Mouse (Mus musculus) embryonic fibroblast, embryonic 13.5 days (primary cell): ENCODE results near the gene Palm. TPM values are rescaled to one million over a fixed set of nuclear protein-coding genes. Genes with fewer than 3 reads are reported as not detected.
A peak's percentile ranks its signal among the peaks of the same experiment; 100 is the strongest.

Experiments
- H3K27ac ChIP-seq: 2 replicates; pipeline ENCODE4 v1.5.1; 2012; ENCODE audit warnings: low read length, control low read depth, inconsistent platforms; ENCODE audit not compliant: insufficient read depth
- H3K4me1 ChIP-seq: 2 replicates; pipeline ENCODE4 v1.6.1; 2011; ENCODE audit warnings: low read length; ENCODE audit not compliant: control insufficient read depth, insufficient read depth
- H3K4me3 ChIP-seq: 2 replicates; pipeline ENCODE4 v1.5.1; 2011; ENCODE audit warnings: mild to moderate bottlenecking, control low read depth, low read length; ENCODE audit not compliant: insufficient read depth
- CTCF ChIP-seq: IDR thresholded peaks from 2 replicates; pipeline ENCODE4 v1.5.1; 2011; ENCODE audit warnings: mild to moderate bottlenecking, control low read depth, low read length, moderate library complexity, borderline replicate concordance; ENCODE audit not compliant: insufficient read depth
- POLR2A ChIP-seq: IDR thresholded peaks from 2 replicates; pipeline ENCODE4 v1.6.1; 2011; ENCODE audit warnings: low read depth, mild to moderate bottlenecking, control low read depth, low read length, moderate library complexity
- polyA plus RNA-seq: library from polyadenylated mRNA; stranded (reverse); fragments of >200 nt; gene quantifications from 2 replicates; pipeline ENCODE4 v1.2.4, GENCODE M21; 2011; ENCODE audit warnings: low read depth; ENCODE audit not compliant: missing spikeins, insufficient read length

The Palm gene
- polyA plus RNA-seq, 1 experiment: 54.0 TPM

- H3K4me1 ChIP-seq: no peaks in the 10 kb centered on the region
- H3K4me3 ChIP-seq: no peak overlapping the region
- no peak overlapping the region for H3K27ac ChIP-seq
- TF ChIP-seq POLR2A (no peak), CTCF (no peak)
Observed at GRCm38 (mm10) chr10:79860079-79860911, 66.9 kb downstream of the Palm start.

- H3K4me1 ChIP-seq: no peaks in the 10 kb centered on the region
- TF ChIP-seq POLR2A (no peak), CTCF (no peak)
- no peak overlapping the region for H3K27ac ChIP-seq
- no peak overlapping the region for H3K4me3 ChIP-seq
Observed at GRCm38 (mm10) chr10:79861230-79862048, 68.1 kb downstream of the Palm start.

GRCm38 (mm10) chr10:79862049-79862788 is 68.8 kb downstream of the Palm start:
- Histone ChIP-seq H3K27ac (no peak overlapping the region), H3K4me1 (no peaks in the 10 kb centered on the region), H3K4me3 (no peak overlapping the region)
- TF ChIP-seq POLR2A: no peak
- TF ChIP-seq CTCF: no peak

DNA sequence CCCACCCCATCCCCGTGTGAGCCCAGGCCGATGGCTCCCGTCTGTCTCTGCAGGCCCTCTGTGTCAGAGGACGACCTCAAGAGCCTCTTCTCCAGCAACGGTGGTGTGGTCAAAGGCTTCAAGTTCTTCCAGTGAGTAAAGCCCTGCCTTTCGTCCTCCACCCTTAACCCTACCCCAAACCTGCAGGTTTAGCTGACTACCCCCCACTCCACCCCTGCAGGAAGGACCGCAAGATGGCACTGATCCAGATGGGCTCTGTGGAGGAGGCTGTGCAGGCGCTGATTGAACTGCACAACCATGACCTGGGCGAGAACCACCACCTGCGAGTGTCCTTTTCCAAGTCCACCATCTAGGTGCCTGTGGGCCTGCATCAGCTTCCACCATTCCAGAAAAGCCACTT is 69.6 kb downstream of the Palm start:
- no peak for TF ChIP-seq POLR2A
- TF ChIP-seq CTCF: no peak
- Histone ChIP-seq H3K4me1 (no peaks in the 10 kb centered on the region), H3K4me3 (no peak overlapping the region), H3K27ac (no peak overlapping the region)

DNA sequence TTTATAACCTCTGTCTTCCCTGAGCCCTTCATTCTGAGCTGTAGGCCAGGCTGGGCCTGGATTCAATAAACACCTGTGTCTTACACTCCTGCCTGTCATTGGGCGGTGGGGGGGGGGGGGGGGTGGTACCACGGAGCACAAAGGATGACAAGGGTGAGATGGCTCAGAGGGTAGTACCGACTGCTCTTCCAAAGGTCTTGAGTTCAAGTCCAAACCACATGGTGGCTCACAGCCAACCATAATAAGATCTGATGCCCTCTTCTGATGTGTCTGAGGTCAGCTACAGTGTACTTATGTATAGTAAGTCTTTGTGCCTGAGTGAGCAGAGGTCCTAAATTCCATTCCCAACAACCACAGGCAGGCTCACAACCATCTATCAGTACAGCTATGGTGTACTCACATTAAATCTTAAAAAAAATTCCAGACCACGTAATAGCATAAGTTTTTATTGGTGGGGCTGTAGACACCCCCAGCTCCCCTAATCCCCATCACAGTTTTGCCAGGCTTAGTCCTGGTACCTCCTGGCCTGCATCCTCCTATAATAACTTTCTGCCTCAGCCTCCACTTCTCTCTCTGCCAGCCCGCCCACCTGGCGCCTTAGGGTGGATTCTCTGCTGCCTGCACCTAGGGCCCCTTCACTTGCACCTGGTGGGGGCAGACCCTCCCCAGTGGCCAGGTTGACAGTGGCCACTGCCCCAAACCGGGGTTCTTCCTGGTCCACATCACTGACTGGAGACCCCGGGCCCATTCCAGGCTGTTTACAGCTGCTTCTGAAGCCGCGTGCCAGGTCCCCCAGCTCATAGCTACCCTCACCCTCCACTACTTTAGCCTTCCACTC is 71.2 kb downstream of the Palm start:
- H3K4me3 ChIP-seq: no peak overlapping the region
- H3K27ac ChIP-seq: no peak overlapping the region
- no peak for TF ChIP-seq CTCF
- no peaks in the 10 kb centered on the region for H3K4me1 ChIP-seq

GRCm38 (mm10) chr10:79865189-79865601 is 71.8 kb downstream of the Palm start:
- TF ChIP-seq POLR2A (peak; percentile 36; the same call in 1 of the 2 replicates), CTCF (no peak)
- Histone ChIP-seq H3K27ac (no peak overlapping the region), H3K4me1 (no peaks in the 10 kb centered on the region), H3K4me3 (no peak overlapping the region)

DNA sequence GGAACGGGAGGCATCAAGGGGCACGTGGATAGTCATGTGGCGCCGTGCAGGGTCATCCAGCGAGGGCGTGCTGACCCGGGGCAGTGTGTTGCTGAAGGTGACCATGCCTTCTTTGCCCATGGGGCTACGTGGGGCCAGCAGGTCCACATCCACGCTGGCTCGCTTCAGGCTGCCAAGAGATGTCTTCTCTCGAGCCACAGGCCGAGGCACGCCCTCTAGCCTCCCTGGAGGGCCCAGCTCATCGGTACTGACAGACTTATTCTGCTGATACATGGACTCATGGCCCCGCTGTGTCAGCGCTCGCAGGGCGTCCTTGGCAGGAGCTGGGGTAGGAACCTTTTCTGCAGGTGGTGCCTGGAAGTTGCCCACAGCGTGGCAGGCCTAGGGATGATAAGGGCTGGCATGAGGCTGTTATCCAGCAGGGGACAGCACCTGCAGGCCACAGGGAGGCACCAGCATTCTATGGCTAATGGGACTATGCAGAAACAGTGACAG is 72.5 kb downstream of the Palm start:
- Histone ChIP-seq H3K4me1 (no peaks in the 10 kb centered on the region), H3K4me3 (no peak overlapping the region), H3K27ac (no peak overlapping the region)
- TF ChIP-seq CTCF: peak; percentile 48; the same call in 1 of the 2 replicates
- no peak for TF ChIP-seq POLR2A

GRCm38 (mm10) chr10:79866601-79867000 is 73.2 kb downstream of the Palm start:
- Histone ChIP-seq H3K4me3 (no peak overlapping the region), H3K4me1 (no peaks in the 10 kb centered on the region), H3K27ac (no peak overlapping the region)
- TF ChIP-seq CTCF: no peak
- TF ChIP-seq POLR2A: no peak

Other genes with a start within 250 kb of the Palm start
- 24.7 and 33.6 TPM in 2 replicates for gene Mier2, start 238.4 kb upstream of the Palm start, polyA plus RNA-seq
- gene Theg, start 206.2 kb upstream of the Palm start, polyA plus RNA-seq: not detected in 2 replicates
- 0.19 TPM in 1 of 2 replicates, not detected in the other for gene C2cd4c, start 179.5 kb upstream of the Palm start, polyA plus RNA-seq
- gene Shc2, start 155.7 kb upstream of the Palm start, polyA plus RNA-seq: 15.0 and 18.7 TPM in 2 replicates
- gene Odf3l2, start 147.8 kb upstream of the Palm start, polyA plus RNA-seq: not detected in 2 replicates
- gene Madcam1, start 129.0 kb upstream of the Palm start, polyA plus RNA-seq: not detected in 2 replicates
- gene Tpgs1, start 124.2 kb upstream of the Palm start, polyA plus RNA-seq: 15.5 and 16.0 TPM in 2 replicates
- 117 and 149 TPM in 2 replicates for gene Cdc34, start 111.4 kb upstream of the Palm start, polyA plus RNA-seq
- 0.65 TPM in 1 of 2 replicates, not detected in the other for gene Gzmm, start 104.6 kb upstream of the Palm start, polyA plus RNA-seq
- 766 and 774 TPM in 2 replicates for gene Bsg, start 89.1 kb upstream of the Palm start, polyA plus RNA-seq
- 0.91 and 1.9 TPM in 2 replicates for gene Hcn2, start 76.9 kb upstream of the Palm start, polyA plus RNA-seq
- 14.9 TPM in 2 replicates for gene Polrmt, start 47.0 kb upstream of the Palm start, polyA plus RNA-seq
- gene Fgf22, start 38.5 kb upstream of the Palm start, polyA plus RNA-seq: 0.23 TPM in 1 of 2 replicates, not detected in the other
- gene Rnf126, start 26.6 kb upstream of the Palm start, polyA plus RNA-seq: 38.4 and 39.5 TPM in 2 replicates
- 21.9 and 42.7 TPM in 2 replicates for gene Fstl3, start 16.3 kb upstream of the Palm start, polyA plus RNA-seq
- gene Prss57, start 2.6 kb upstream of the Palm start, polyA plus RNA-seq: not detected in 2 replicates
- gene Misp, start 27.4 kb downstream of the Palm start, polyA plus RNA-seq: not detected in 2 replicates
- gene Ptbp1, start 60.9 kb downstream of the Palm start, polyA plus RNA-seq: 351 and 422 TPM in 2 replicates
- not detected in 2 replicates for gene Prtn3, start 80.9 kb downstream of the Palm start, polyA plus RNA-seq
- 3.1 and 4.9 TPM in 2 replicates for gene Plppr3, start 81.1 kb downstream of the Palm start, polyA plus RNA-seq
- not detected in 2 replicates for gene Elane, start 92.7 kb downstream of the Palm start, polyA plus RNA-seq
- gene Cfd, start 97.3 kb downstream of the Palm start, polyA plus RNA-seq: not detected in 2 replicates
- 15.2 and 16.1 TPM in 2 replicates for gene Med16, start 115.4 kb downstream of the Palm start, polyA plus RNA-seq
- not detected in 2 replicates for gene Gm26602, start 117.3 kb downstream of the Palm start, polyA plus RNA-seq
- 0.44 TPM in 1 of 2 replicates, not detected in the other for gene Kiss1r, start 123.4 kb downstream of the Palm start, polyA plus RNA-seq
- gene R3hdm4, start 127.6 kb downstream of the Palm start, polyA plus RNA-seq: 66.3 and 86.3 TPM in 2 replicates
- 5.2 and 6.0 TPM in 2 replicates for gene Arid3a, start 133.5 kb downstream of the Palm start, polyA plus RNA-seq
- 29.2 and 29.3 TPM in 2 replicates for gene Wdr18, start 166.6 kb downstream of the Palm start, polyA plus RNA-seq
- 0.15 and 0.16 TPM in 2 replicates for gene Grin3b, start 177.1 kb downstream of the Palm start, polyA plus RNA-seq
- 73.4 and 78.1 TPM in 2 replicates for gene Tmem259, start 190.8 kb downstream of the Palm start, polyA plus RNA-seq
- gene Cnn2, start 195.0 kb downstream of the Palm start, polyA plus RNA-seq: 642 and 721 TPM in 2 replicates
- 3.5 and 4.0 TPM in 2 replicates for gene Abca7, start 202.9 kb downstream of the Palm start, polyA plus RNA-seq
- gene Arhgap45, start 223.1 kb downstream of the Palm start, polyA plus RNA-seq: 1.7 and 3.1 TPM in 2 replicates
- gene Polr2e, start 246.2 kb downstream of the Palm start, polyA plus RNA-seq: 46.3 and 61.0 TPM in 2 replicates